Mouse (Mus musculus): ENCODE results near the gene Clk4. TPM values are rescaled to one million over a fixed set of nuclear protein-coding genes. Genes with fewer than 3 reads are reported as not detected.

Gene Clk4
- polyA plus RNA-seq, 1 experiment from 2014 or later, result 106 TPM

DNA sequence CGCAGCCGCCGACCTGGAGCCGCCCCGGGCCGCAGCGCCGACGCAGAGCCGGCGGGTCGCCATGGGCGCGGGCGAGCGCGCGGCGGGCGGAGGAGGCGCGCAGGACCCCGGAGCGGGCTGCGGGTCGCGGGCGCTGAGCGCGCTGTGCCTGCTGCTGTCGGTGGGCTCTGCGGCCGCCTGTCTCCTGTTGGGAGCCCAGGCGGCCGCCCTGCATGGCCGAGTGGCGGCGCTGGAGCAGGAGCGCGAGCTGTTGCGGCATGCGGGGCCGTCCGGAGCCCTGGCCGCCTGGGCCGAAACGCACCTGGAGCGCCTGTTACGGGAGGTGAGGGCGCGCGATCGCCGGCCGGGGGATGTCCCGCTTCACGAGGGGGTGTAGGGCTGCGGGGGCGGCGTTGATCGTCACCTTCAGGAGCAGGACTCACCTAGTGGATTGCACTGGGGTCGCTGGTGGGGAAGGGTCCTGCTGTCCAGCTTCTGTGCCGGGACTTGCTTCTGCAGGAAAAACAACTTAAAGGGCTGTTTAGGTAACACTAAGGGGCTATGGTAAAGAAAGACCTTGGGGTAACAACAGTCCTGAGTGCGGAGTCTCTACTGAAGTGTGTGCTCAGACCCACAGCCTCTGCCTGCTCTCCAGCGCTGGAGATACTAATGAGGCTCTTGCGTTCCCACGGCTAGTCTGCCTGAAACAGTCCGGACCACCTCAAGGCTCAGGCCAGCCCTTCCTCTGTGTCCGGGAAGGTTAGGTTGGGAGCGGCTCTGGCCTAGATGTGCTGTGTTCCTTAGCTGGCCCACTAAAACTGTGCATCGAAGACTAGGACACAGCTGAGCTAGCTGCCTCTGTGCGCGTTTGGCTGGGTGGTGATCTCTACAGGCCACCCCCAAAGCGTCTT, 28.8 kb downstream of the Clk4 start:
- Histone ChIP-seq H3K4me1 (ENCODE audit: insufficient read depth) (no peaks in the 10 kb centered on the region), H3K9ac (peak overlapping the region; percentile 49), H3K4me3 (ENCODE audit: low read depth, low read length) (peak overlapping the region; percentile 50), H3K27ac (ENCODE audit: low read depth) (peak overlapping the region; percentile 70; the same call in 1 of the 2 replicates), H3K4me2 (peak overlapping the region; percentile 64), H3K27me3 (ENCODE audit: insufficient read depth, low read length) (no peaks in the 10 kb centered on the region), H3K36me3 (ENCODE audit: insufficient read depth) (no peaks in the 10 kb centered on the region), H3K9me3 (ENCODE audit: low read depth, low read length) (peaks cover 2% of the 10 kb centered on the region; the same call in 1 of the 2 replicates)
- peak; percentile 16; the same call in 1 of the 2 replicates for TF ChIP-seq CTCF (IDR thresholded peaks at IDR 0.05; ENCODE audit: low read depth)
- 1% methylated on average over 74 of the region's 74 CpGs for WGBS
- ATAC-seq (ENCODE audit: insufficient read depth) (peak; percentile 80), DNase-seq (peak; percentile 77)

DNA sequence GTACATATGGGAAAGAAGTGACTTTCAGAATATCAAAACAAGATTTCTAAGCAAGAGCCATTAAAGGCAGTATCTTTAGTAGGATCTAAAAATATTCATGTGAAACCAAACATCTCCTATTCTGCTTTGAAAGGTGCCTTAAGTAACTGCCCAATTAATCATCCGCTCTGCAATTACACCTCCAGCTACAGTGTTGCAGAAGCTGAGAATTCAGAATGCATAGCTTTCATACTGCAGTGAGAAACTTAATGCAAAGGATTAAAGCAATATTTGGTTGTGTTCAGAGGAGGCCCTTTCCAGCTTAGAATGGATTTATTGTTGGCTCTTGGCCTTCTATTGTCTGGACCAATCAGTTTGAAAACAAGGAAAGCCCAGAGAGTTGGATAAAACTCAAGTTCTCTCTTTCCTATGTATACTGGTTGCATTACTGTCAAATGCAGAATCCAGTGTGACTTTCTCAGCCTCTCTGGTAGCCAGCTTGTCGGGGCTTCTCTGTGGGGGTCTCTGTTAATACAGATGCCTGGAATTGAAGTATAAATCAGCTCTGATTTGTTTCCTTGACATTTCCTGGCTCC, 32.5 kb downstream of the Clk4 start:
- Histone ChIP-seq H3K9ac (no peak overlapping the region), H3K4me2 (no peak overlapping the region), H3K36me3 (ENCODE audit: insufficient read depth) (no peaks in the 10 kb centered on the region), H3K9me3 (ENCODE audit: low read depth, low read length) (peaks cover 9% of the 10 kb centered on the region; the same call in 1 of the 2 replicates), H3K27me3 (ENCODE audit: insufficient read depth, low read length) (no peaks in the 10 kb centered on the region), H3K4me3 (ENCODE audit: low read depth, low read length) (no peak overlapping the region), H3K27ac (ENCODE audit: low read depth) (no peak overlapping the region), H3K4me1 (ENCODE audit: insufficient read depth) (no peaks in the 10 kb centered on the region)
- ATAC-seq (ENCODE audit: insufficient read depth), result no peak
- DNase-seq, result peak; percentile 35
- no peak for TF ChIP-seq CTCF (IDR thresholded peaks at IDR 0.05; ENCODE audit: low read depth)
- WGBS, result 58% methylated on average over 2 of the region's 2 CpGs

GRCm38 (mm10) chr11:51295742-51296141, 34.2 kb downstream of the Clk4 start:
- 74% methylated on average over 3 of the region's 3 CpGs for WGBS
- peaks cover 9% of the 10 kb centered on the region; the same call in 1 of the 2 replicates for H3K9me3 ChIP-seq (ENCODE audit: low read depth, low read length)
- no peak for DNase-seq
- ATAC-seq (ENCODE audit: insufficient read depth), result no peak
- no peak overlapping the region for H3K4me3 ChIP-seq (ENCODE audit: low read depth, low read length)
- no peak overlapping the region for H3K9ac ChIP-seq
- no peak for TF ChIP-seq CTCF (IDR thresholded peaks at IDR 0.05; ENCODE audit: low read depth)
- no peaks in the 10 kb centered on the region for H3K4me1 ChIP-seq (ENCODE audit: insufficient read depth)
- H3K27ac ChIP-seq (ENCODE audit: low read depth), result no peak overlapping the region
- H3K27me3 ChIP-seq (ENCODE audit: insufficient read depth, low read length), result no peaks in the 10 kb centered on the region
- H3K4me2 ChIP-seq, result no peak overlapping the region
- H3K36me3 ChIP-seq (ENCODE audit: insufficient read depth), result no peaks in the 10 kb centered on the region

DNA sequence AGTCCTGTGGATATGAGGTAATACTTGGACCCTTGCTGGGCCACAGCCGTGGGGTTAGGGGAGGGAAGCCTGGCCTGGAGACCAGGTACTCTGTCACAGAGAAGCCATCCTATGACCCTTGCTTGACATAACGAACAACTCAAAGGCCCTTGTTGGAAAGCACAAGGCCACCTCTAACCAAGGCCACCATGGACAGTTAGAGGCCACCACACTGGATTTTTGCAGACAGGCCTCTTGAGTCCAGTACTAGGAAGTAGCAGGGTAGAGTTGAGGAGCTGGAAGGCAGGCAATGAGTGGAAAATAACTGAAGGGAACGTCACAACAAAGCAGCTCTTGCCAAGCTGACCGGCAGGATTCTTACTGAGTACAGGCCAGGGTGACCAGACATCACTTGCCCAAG, 37.2 kb downstream of the Clk4 start:
- DNase-seq (no peak), ATAC-seq (ENCODE audit: insufficient read depth) (no peak)
- Histone ChIP-seq H3K27ac (ENCODE audit: low read depth) (no peak overlapping the region), H3K4me3 (ENCODE audit: low read depth, low read length) (no peak overlapping the region), H3K27me3 (ENCODE audit: insufficient read depth, low read length) (no peaks in the 10 kb centered on the region), H3K9ac (no peak overlapping the region), H3K36me3 (ENCODE audit: insufficient read depth) (no peaks in the 10 kb centered on the region), H3K4me1 (ENCODE audit: insufficient read depth) (no peaks in the 10 kb centered on the region), H3K9me3 (ENCODE audit: low read depth, low read length) (peaks cover 9% of the 10 kb centered on the region; the same call in 1 of the 2 replicates), H3K4me2 (no peak overlapping the region)
- no peak for TF ChIP-seq CTCF (IDR thresholded peaks at IDR 0.05; ENCODE audit: low read depth)
- WGBS, result 84% methylated on average over 4 of the region's 4 CpGs

DNA sequence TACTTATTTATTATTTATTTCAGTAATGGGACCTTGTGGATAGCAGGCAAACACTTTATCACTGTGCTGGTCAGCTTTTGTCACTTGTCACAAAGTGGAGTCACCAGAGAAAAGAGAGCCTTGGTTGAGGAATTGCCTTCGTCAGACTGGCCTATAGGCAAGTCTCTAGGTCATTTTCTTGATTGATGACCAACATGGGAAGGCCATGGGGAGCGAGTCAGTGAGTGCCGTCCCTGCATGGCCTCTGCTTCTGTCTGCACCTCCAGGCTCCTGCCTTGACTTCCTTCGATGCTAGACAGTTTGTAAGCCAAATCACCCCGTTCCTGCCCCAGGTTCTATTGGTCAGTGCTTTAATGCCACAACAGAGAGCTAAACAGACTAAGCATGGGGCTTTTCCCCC, 40.9 kb downstream of the Clk4 start:
- no peak for TF ChIP-seq CTCF (IDR thresholded peaks at IDR 0.05; ENCODE audit: low read depth)
- Histone ChIP-seq H3K4me2 (no peak overlapping the region), H3K9ac (no peak overlapping the region), H3K27me3 (ENCODE audit: insufficient read depth, low read length) (no peaks in the 10 kb centered on the region), H3K9me3 (ENCODE audit: low read depth, low read length) (no peaks in the 10 kb centered on the region), H3K36me3 (ENCODE audit: insufficient read depth) (no peaks in the 10 kb centered on the region), H3K4me3 (ENCODE audit: low read depth, low read length) (no peak overlapping the region), H3K27ac (ENCODE audit: low read depth) (no peak overlapping the region), H3K4me1 (ENCODE audit: insufficient read depth) (no peaks in the 10 kb centered on the region)
- DNase-seq (no peak), ATAC-seq (ENCODE audit: insufficient read depth) (no peak)
- 67% methylated on average over 5 of the region's 5 CpGs for WGBS

DNA sequence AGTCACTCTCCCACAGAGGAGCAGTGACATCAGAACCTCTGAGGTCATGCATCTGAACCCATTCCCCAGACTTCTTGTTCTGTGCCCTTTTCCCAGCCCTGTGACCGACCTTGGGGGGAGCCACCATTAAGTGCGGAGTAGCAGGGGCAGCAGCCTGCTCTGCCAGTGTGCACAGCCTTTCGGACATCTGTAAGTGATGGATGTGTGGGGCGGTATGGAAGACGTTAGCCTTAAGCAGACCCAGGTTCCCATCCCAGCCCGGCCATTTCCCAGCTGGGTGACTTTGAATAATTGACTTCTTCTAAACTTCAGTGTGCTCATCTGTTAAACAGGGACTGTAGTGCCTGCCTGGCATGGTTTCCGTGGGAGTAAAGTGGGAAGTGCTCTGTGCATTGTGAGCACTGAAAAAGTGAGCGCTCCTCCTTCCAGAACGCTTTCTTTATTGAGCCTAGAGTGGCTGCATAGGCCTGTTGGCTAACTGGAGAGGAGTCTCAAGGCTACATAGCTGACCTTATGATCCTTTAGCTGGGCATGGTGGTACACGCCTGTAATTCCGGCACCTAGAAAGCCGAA, 42.5 kb downstream of the Clk4 start:
- 57% methylated on average over 12 of the region's 12 CpGs for WGBS
- no peak for DNase-seq

GRCm38 (mm10) chr11:51308306-51308705, 46.8 kb downstream of the Clk4 start:
- H3K4me1 ChIP-seq (ENCODE audit: insufficient read depth), result no peaks in the 10 kb centered on the region
- 44% methylated on average over 5 of the region's 5 CpGs for WGBS
- H3K4me3 ChIP-seq (ENCODE audit: low read depth, low read length), result no peak overlapping the region
- DNase-seq (peak; percentile 42), ATAC-seq (ENCODE audit: insufficient read depth) (no peak)
- H3K27ac ChIP-seq (ENCODE audit: low read depth), result no peak overlapping the region
- H3K9me3 ChIP-seq (ENCODE audit: low read depth, low read length), result no peaks in the 10 kb centered on the region
- no peaks in the 10 kb centered on the region for H3K36me3 ChIP-seq (ENCODE audit: insufficient read depth)
- H3K9ac ChIP-seq, result no peak overlapping the region
- no peak overlapping the region for H3K4me2 ChIP-seq
- no peak for TF ChIP-seq CTCF (IDR thresholded peaks at IDR 0.05; ENCODE audit: low read depth)
- no peaks in the 10 kb centered on the region for H3K27me3 ChIP-seq (ENCODE audit: insufficient read depth, low read length)

More for the DNA sequence above, 42.5 kb downstream of the Clk4 start:
- H3K9ac ChIP-seq, result no peak overlapping the region
- no peaks in the 10 kb centered on the region for H3K4me1 ChIP-seq (ENCODE audit: insufficient read depth)
- H3K9me3 ChIP-seq (ENCODE audit: low read depth, low read length), result no peaks in the 10 kb centered on the region
- no peaks in the 10 kb centered on the region for H3K36me3 ChIP-seq (ENCODE audit: insufficient read depth)
- no peak overlapping the region for H3K4me2 ChIP-seq
- no peak overlapping the region for H3K27ac ChIP-seq (ENCODE audit: low read depth)
- TF ChIP-seq CTCF (IDR thresholded peaks at IDR 0.05; ENCODE audit: low read depth), result no peak
- no peaks in the 10 kb centered on the region for H3K27me3 ChIP-seq (ENCODE audit: insufficient read depth, low read length)
- no peak overlapping the region for H3K4me3 ChIP-seq (ENCODE audit: low read depth, low read length)
- no peak for ATAC-seq (ENCODE audit: insufficient read depth)

Data from lung, embryonic 14.5 days (tissue).